Mouse (Mus musculus) testis, adult 2 months (tissue): ENCODE data around the gene Rgs6. TPM values are rescaled to one million over a fixed set of nuclear protein-coding genes. Genes with fewer than 3 reads are reported as not detected.

ENCODE experiments used
- H3K27ac ChIP-seq: fragments of 200-500 bp; 2 replicates; pipeline ENCODE4 v1.5.1; 2012; ENCODE audit warnings: low read depth, low read length; ENCODE audit not compliant: control insufficient read depth, insufficient read depth
- H3K27me3 ChIP-seq: fragments of 200-500 bp; 2 replicates; pipeline ENCODE4 v1.6.1; 2012; ENCODE audit warnings: mild to moderate bottlenecking, low read length, moderate library complexity; ENCODE audit not compliant: control insufficient read depth, insufficient read depth
- H3K36me3 ChIP-seq: fragments of 200-500 bp; 2 replicates; pipeline ENCODE4 v1.6.1; 2012; ENCODE audit warnings: mild to moderate bottlenecking, low read length; ENCODE audit not compliant: control insufficient read depth, insufficient read depth
- H3K4me1 ChIP-seq: fragments of 200-500 bp; 2 replicates; pipeline ENCODE4 v1.6.1; 2012; ENCODE audit warnings: low read length; ENCODE audit not compliant: control insufficient read depth, insufficient read depth
- H3K4me3 ChIP-seq: fragments of 200-500 bp; 2 replicates; pipeline ENCODE4 v1.5.1; 2012; ENCODE audit warnings: low read depth, mild to moderate bottlenecking, low read length, moderate library complexity, mixed read lengths; ENCODE audit not compliant: control insufficient read depth
- CTCF ChIP-seq: fragments of 200-500 bp; IDR thresholded peaks from 2 replicates; pipeline ENCODE4 v1.5.1; 2012; ENCODE audit warnings: low read depth, mild to moderate bottlenecking, inconsistent platforms, low read length, moderate library complexity; ENCODE audit not compliant: control insufficient read depth, insufficient read depth, insufficient replicate concordance
- POLR2A ChIP-seq: fragments of 200-500 bp; IDR thresholded peaks from 2 replicates; pipeline ENCODE4 v1.6.1; 2012; ENCODE audit warnings: low read depth, mild to moderate bottlenecking, inconsistent platforms, low read length, moderate library complexity; ENCODE audit not compliant: control insufficient read depth
- polyA plus RNA-seq: library from polyadenylated mRNA; depleted of rRNA; stranded (reverse); fragments of >200 nt; gene quantifications from 2 replicates; pipeline ENCODE4 v1.2.3, GENCODE M21; 2012; rRNA removed

Rgs6 gene
- polyA plus RNA-seq = 0.75 and 0.97 TPM in 2 replicates

GRCm38 (mm10) chr12:82588017-82588416 lies at the start of gene Rgs6:
Rgs6 (plus strand) TSS chr12:82588292.
- Histone ChIP-seq H3K27me3 (no peaks in the 10 kb centered on the region), H3K27ac (no peak within 1 kb of the TSS), H3K4me1 (no peaks in the 10 kb centered on the region), H3K4me3 (no peak within 1 kb of the TSS), H3K36me3 (no peaks in the 10 kb centered on the region)
- no peak for TF ChIP-seq CTCF
- TF ChIP-seq POLR2A = no peak

GRCm38 (mm10) chr12:82547127-82547526 lies 41.0 kb upstream of the Rgs6 start:
- Histone ChIP-seq H3K27ac (no peak overlapping the region), H3K4me1 (peaks cover 2% of the 10 kb centered on the region), H3K4me3 (no peak overlapping the region), H3K36me3 (no peaks in the 10 kb centered on the region), H3K27me3 (no peaks in the 10 kb centered on the region)
- TF ChIP-seq CTCF (no peak), POLR2A (no peak)

GRCm38 (mm10) chr12:82549228-82549627 lies 38.9 kb upstream of the Rgs6 start:
- Histone ChIP-seq H3K4me3 (no peak overlapping the region), H3K36me3 (no peaks in the 10 kb centered on the region), H3K27ac (no peak overlapping the region), H3K4me1 (peaks cover 2% of the 10 kb centered on the region), H3K27me3 (no peaks in the 10 kb centered on the region)
- no peak for TF ChIP-seq CTCF
- TF ChIP-seq POLR2A = no peak

- no peak overlapping the region for H3K27ac ChIP-seq
- no peaks in the 10 kb centered on the region for H3K36me3 ChIP-seq
- H3K4me1 ChIP-seq = peaks cover 2% of the 10 kb centered on the region
- H3K4me3 ChIP-seq = no peak overlapping the region
- no peak for TF ChIP-seq POLR2A
- no peak for TF ChIP-seq CTCF
- H3K27me3 ChIP-seq = no peaks in the 10 kb centered on the region
Observed at GRCm38 (mm10) chr12:82550076-82550475, 38.0 kb upstream of the Rgs6 start.

GRCm38 (mm10) chr12:82552376-82552775 lies 35.7 kb upstream of the Rgs6 start:
- no peak overlapping the region for H3K4me3 ChIP-seq
- no peaks in the 10 kb centered on the region for H3K27me3 ChIP-seq
- H3K36me3 ChIP-seq = no peaks in the 10 kb centered on the region
- TF ChIP-seq CTCF = no peak
- TF ChIP-seq POLR2A = no peak
- H3K27ac ChIP-seq = no peak overlapping the region
- peaks cover 2% of the 10 kb centered on the region for H3K4me1 ChIP-seq

- Histone ChIP-seq H3K4me1 (peaks cover 5% of the 10 kb centered on the region; the same call in 1 of the 2 replicates), H3K36me3 (no peaks in the 10 kb centered on the region), H3K27ac (no peak overlapping the region)
Observed at GRCm38 (mm10) chr12:82562916-82563315, 25.2 kb upstream of the Rgs6 start.

GRCm38 (mm10) chr12:82568370-82568769 lies 19.7 kb upstream of the Rgs6 start:
- H3K4me3 ChIP-seq = no peak overlapping the region
- no peaks in the 10 kb centered on the region for H3K27me3 ChIP-seq
- H3K36me3 ChIP-seq = no peaks in the 10 kb centered on the region
- H3K4me1 ChIP-seq = peaks cover 9% of the 10 kb centered on the region; the same call in 1 of the 2 replicates
- 0 out of 2 replicates have a peak overlapping the region, but pooled peaks have one; percentile 23 for H3K27ac ChIP-seq
- no peak for TF ChIP-seq POLR2A

More at GRCm38 (mm10) chr12:82562916-82563315, 25.2 kb upstream of the Rgs6 start:
- Histone ChIP-seq H3K4me3 (no peak overlapping the region), H3K27me3 (no peaks in the 10 kb centered on the region)
- TF ChIP-seq CTCF = no peak
- no peak for TF ChIP-seq POLR2A

- Histone ChIP-seq H3K36me3 (no peaks in the 10 kb centered on the region), H3K4me3 (no peak overlapping the region), H3K27ac (no peak overlapping the region), H3K27me3 (no peaks in the 10 kb centered on the region), H3K4me1 (peaks cover 5% of the 10 kb centered on the region; the same call in 1 of the 2 replicates)
- TF ChIP-seq POLR2A (no peak), CTCF (no peak)
Observed at GRCm38 (mm10) chr12:82572706-82573105, 15.4 kb upstream of the Rgs6 start.
